Mouse (Mus musculus): Measurements from ENCODE around the gene Olfr68. TPM values are rescaled to one million over a fixed set of nuclear protein-coding genes. Genes with fewer than 3 reads are reported as not detected.
"Not testable (repeated sequence)": the region's sequence is repeated elsewhere in the genome, so short reads cannot be mapped to it uniquely, and the experiment has no call there.

The Olfr68 gene
- polyA plus RNA-seq, 1 experiment from 2014 or later, result not detected

- no peak for DNase-seq
- WGBS (ENCODE audit: insufficient replicate concordance), result 41% methylated on average over 1 of the region's 1 CpGs
- peaks cover 3% of the 10 kb centered on the region; the same call in 1 of the 2 replicates for H3K4me1 ChIP-seq (ENCODE audit: insufficient read depth)
- H3K9me3 ChIP-seq (ENCODE audit: low read length), result no peaks in the 10 kb centered on the region
- H3K27ac ChIP-seq (ENCODE audit: low read depth), result peak overlapping the region; percentile 90
- no peaks in the 10 kb centered on the region for H3K27me3 ChIP-seq (ENCODE audit: insufficient read depth, low read length)
- no peaks in the 10 kb centered on the region for H3K36me3 ChIP-seq (replicated peaks; ENCODE audit: insufficient read depth, low read length)
- no peak overlapping the region for H3K4me3 ChIP-seq (ENCODE audit: low read depth, low read length)
- H3K4me2 ChIP-seq (ENCODE audit: low read depth, low read length), result peak overlapping the region; percentile 20
- TF ChIP-seq CTCF (IDR thresholded peaks at IDR 0.05; ENCODE audit: low read depth) (no peak), EP300 (IDR thresholded peaks at IDR 0.05; ENCODE audit: low read depth) (no peak; the same call in 1 of the 2 replicates)
- H3K9ac ChIP-seq (replicated peaks), result no peak overlapping the region; the same call in 1 of the 2 replicates
- ATAC-seq, result peak; percentile 9
These were observed 30.3 kb upstream of the Olfr68 start for GRCm38 (mm10) chr7:103809801-103810155.

- DNase-seq, result no peak
- peak overlapping the region; percentile 90 for H3K27ac ChIP-seq (ENCODE audit: low read depth)
- WGBS (ENCODE audit: insufficient replicate concordance), result 31% methylated on average over 5 of the region's 5 CpGs
These were observed 29.7 kb upstream of the Olfr68 start for GRCm38 (mm10) chr7:103808971-103809800.

GRCm38 (mm10) chr7:103808120-103808519, 28.6 kb upstream of the Olfr68 start:
- ATAC-seq; H3K36me3 ChIP-seq (replicated peaks; ENCODE audit: insufficient read depth, low read length); H3K9ac ChIP-seq (replicated peaks); H3K4me1 ChIP-seq (ENCODE audit: insufficient read depth); H3K27me3 ChIP-seq (ENCODE audit: insufficient read depth, low read length); H3K4me3 ChIP-seq (ENCODE audit: low read depth, low read length); H3K4me2 ChIP-seq (ENCODE audit: low read depth, low read length); DNase-seq; H3K9me3 ChIP-seq (ENCODE audit: low read length): not testable (repeated sequence)
- peak; percentile 64; the same call in 1 of the 2 replicates for TF ChIP-seq EP300 (IDR thresholded peaks at IDR 0.05; ENCODE audit: low read depth)
- peak overlapping the region; percentile 68 for H3K27ac ChIP-seq (ENCODE audit: low read depth)
- WGBS (ENCODE audit: insufficient replicate concordance), result 57% methylated on average over 2 of the region's 2 CpGs

More at GRCm38 (mm10) chr7:103808971-103809800, 29.7 kb upstream of the Olfr68 start:
- Histone ChIP-seq H3K4me3 (ENCODE audit: low read depth, low read length) (no peak overlapping the region), H3K4me2 (ENCODE audit: low read depth, low read length) (peak overlapping the region; percentile 20; the same call in 1 of the 2 replicates), H3K27me3 (ENCODE audit: insufficient read depth, low read length) (no peaks in the 10 kb centered on the region), H3K9me3 (ENCODE audit: low read length) (no peaks in the 10 kb centered on the region), H3K9ac (replicated peaks) (no peak overlapping the region; the same call in 1 of the 2 replicates), H3K36me3 (replicated peaks; ENCODE audit: insufficient read depth, low read length) (no peaks in the 10 kb centered on the region), H3K4me1 (ENCODE audit: insufficient read depth) (peaks cover 3% of the 10 kb centered on the region; the same call in 1 of the 2 replicates)
- peak; percentile 12; the same call in 1 of the 2 replicates for ATAC-seq
- TF ChIP-seq EP300 (IDR thresholded peaks at IDR 0.05; ENCODE audit: low read depth) (peak; percentile 97), CTCF (IDR thresholded peaks at IDR 0.05; ENCODE audit: low read depth) (no peak)

GRCm38 (mm10) chr7:103806856-103807255, 27.4 kb upstream of the Olfr68 start:
- Histone ChIP-seq H3K4me2 (ENCODE audit: low read depth, low read length) (peak overlapping the region; percentile 23; the same call in 1 of the 2 replicates), H3K36me3 (replicated peaks; ENCODE audit: insufficient read depth, low read length) (no peaks in the 10 kb centered on the region), H3K4me3 (ENCODE audit: low read depth, low read length) (no peak overlapping the region), H3K27ac (ENCODE audit: low read depth) (no peak overlapping the region; the same call in 1 of the 2 replicates), H3K4me1 (ENCODE audit: insufficient read depth) (peaks cover 3% of the 10 kb centered on the region; the same call in 1 of the 2 replicates), H3K9me3 (ENCODE audit: low read length) (no peaks in the 10 kb centered on the region), H3K27me3 (ENCODE audit: insufficient read depth, low read length) (no peaks in the 10 kb centered on the region), H3K9ac (replicated peaks) (no peak overlapping the region)
- ATAC-seq (no peak), DNase-seq (no peak)
- TF ChIP-seq CTCF (IDR thresholded peaks at IDR 0.05; ENCODE audit: low read depth), result peak; percentile 83
- peak; percentile 51 for TF ChIP-seq EP300 (IDR thresholded peaks at IDR 0.05; ENCODE audit: low read depth)
- WGBS (ENCODE audit: insufficient replicate concordance), result 46% methylated on average over 1 of the region's 1 CpGs

GRCm38 (mm10) chr7:103792669-103793388, 13.3 kb upstream of the Olfr68 start:
- 17% methylated on average over 4 of the region's 4 CpGs for WGBS (ENCODE audit: insufficient replicate concordance)
- DNase-seq, result peak; percentile 41
- no peak overlapping the region for H3K4me3 ChIP-seq (ENCODE audit: low read depth, low read length)
- peak; percentile 55 for TF ChIP-seq CTCF (IDR thresholded peaks at IDR 0.05; ENCODE audit: low read depth)
- peak; percentile 83 for TF ChIP-seq EP300 (IDR thresholded peaks at IDR 0.05; ENCODE audit: low read depth)
- H3K9ac ChIP-seq (replicated peaks), result no peak overlapping the region
- H3K36me3 ChIP-seq (replicated peaks; ENCODE audit: insufficient read depth, low read length), result no peaks in the 10 kb centered on the region
- no peak overlapping the region for H3K4me2 ChIP-seq (ENCODE audit: low read depth, low read length)
- ATAC-seq, result peak; percentile 86
- no peaks in the 10 kb centered on the region for H3K9me3 ChIP-seq (ENCODE audit: low read length)
- H3K27ac ChIP-seq (ENCODE audit: low read depth), result no peak overlapping the region
- no peaks in the 10 kb centered on the region for H3K27me3 ChIP-seq (ENCODE audit: insufficient read depth, low read length)
- H3K4me1 ChIP-seq (ENCODE audit: insufficient read depth), result no peaks in the 10 kb centered on the region

- Histone ChIP-seq H3K27ac (ENCODE audit: low read depth) (no peak within 1 kb of the TSS), H3K4me3 (ENCODE audit: low read depth, low read length) (no peak within 1 kb of the TSS), H3K4me1 (ENCODE audit: insufficient read depth) (no peaks in the 10 kb centered on the region), H3K9me3 (ENCODE audit: low read length) (no peaks in the 10 kb centered on the region), H3K36me3 (replicated peaks; ENCODE audit: insufficient read depth, low read length) (no peaks in the 10 kb centered on the region), H3K9ac (replicated peaks) (no peak within 1 kb of the TSS), H3K4me2 (ENCODE audit: low read depth, low read length) (no peak within 1 kb of the TSS), H3K27me3 (ENCODE audit: insufficient read depth, low read length) (no peaks in the 10 kb centered on the region)
- WGBS (ENCODE audit: insufficient replicate concordance), result 75% methylated on average over 3 of the region's 3 CpGs
- ATAC-seq (no peak), DNase-seq (no peak)
- no peak for TF ChIP-seq CTCF (IDR thresholded peaks at IDR 0.05; ENCODE audit: low read depth)
- no peak for TF ChIP-seq EP300 (IDR thresholded peaks at IDR 0.05; ENCODE audit: low read depth)
These were observed 12.2 kb upstream of the Olfr68 start, which contains the start of gene Olfr67 for GRCm38 (mm10) chr7:103791721-103792120. TSS of gene Olfr67 (minus strand) at chr7:103791821.

GRCm38 (mm10) chr7:103777652-103778051, 1.8 kb downstream of the Olfr68 start:
- peak; percentile 51 for ATAC-seq
- 70% methylated on average over 4 of the region's 4 CpGs for WGBS (ENCODE audit: insufficient replicate concordance)
- not testable (repeated sequence) for H3K27ac ChIP-seq (ENCODE audit: low read depth); H3K4me3 ChIP-seq (ENCODE audit: low read depth, low read length); H3K9me3 ChIP-seq (ENCODE audit: low read length); H3K36me3 ChIP-seq (replicated peaks; ENCODE audit: insufficient read depth, low read length); H3K27me3 ChIP-seq (ENCODE audit: insufficient read depth, low read length); H3K4me2 ChIP-seq (ENCODE audit: low read depth, low read length); DNase-seq; H3K9ac ChIP-seq (replicated peaks); H3K4me1 ChIP-seq (ENCODE audit: insufficient read depth)
